Mouse (Mus musculus): ENCODE results near the gene Krt83.

Gene Krt83

GRCm38 (mm10) chr15:101472952-101473528 is 18.3 kb downstream of the Krt83 start, which contains the start of gene Krt86:
Gene Krt86 (plus strand): TSS chr15:101473478.
- no peak for DNase-seq

GRCm38 (mm10) chr15:101469093-101469492 is 22.2 kb downstream of the Krt83 start:
- no peak for DNase-seq

- no peak for DNase-seq
Measured at GRCm38 (mm10) chr15:101463651-101464050, 27.7 kb downstream of the Krt83 start, which contains the start of gene Krt81. Gene Krt81 (minus strand): TSS chr15:101463751.

- peak in 1 of 2 experiments; percentile 25 for DNase-seq
Measured at GRCm38 (mm10) chr15:101459283-101459682, 32.0 kb downstream of the Krt83 start.

GRCm38 (mm10) chr15:101458361-101458930 is 32.9 kb downstream of the Krt83 start:
- peak; percentile 14 to 43 for DNase-seq

- DNase-seq = no peak
Measured at GRCm38 (mm10) chr15:101455891-101456290, 35.4 kb downstream of the Krt83 start.

- no peak for DNase-seq
Measured at GRCm38 (mm10) chr15:101455292-101455691, 36.0 kb downstream of the Krt83 start.

GRCm38 (mm10) chr15:101454774-101455173 is 36.5 kb downstream of the Krt83 start:
- DNase-seq = no peak

GRCm38 (mm10) chr15:101453093-101453736 is 38.1 kb downstream of the Krt83 start:
- peak; percentile 89 to 94 for DNase-seq

GRCm38 (mm10) chr15:101447444-101447843 is 43.9 kb downstream of the Krt83 start, which contains the start of gene Krt88:
Gene Krt88 (plus strand): TSS chr15:101447744.
- DNase-seq = no peak

GRCm38 (mm10) chr15:101446572-101446971 is 44.7 kb downstream of the Krt83 start:
- no peak for DNase-seq

GRCm38 (mm10) chr15:101440837-101441236 is 50.5 kb downstream of the Krt83 start:
- no peak for DNase-seq

- DNase-seq = peak in 1 of 2 experiments; percentile 19
Measured at GRCm38 (mm10) chr15:101438555-101438954, 52.8 kb downstream of the Krt83 start, which contains the start of gene Krt87. Gene Krt87 (minus strand): TSS chr15:101438804.

GRCm38 (mm10) chr15:101436611-101437010 is 54.7 kb downstream of the Krt83 start:
- DNase-seq = no peak

Data from cerebellum, postnatal 25 days (tissue).